Mouse (Mus musculus) midbrain, embryonic 13.5 days (tissue): ENCODE results near the gene Abcb1a. TPM values are rescaled to one million over a fixed set of nuclear protein-coding genes. Genes with fewer than 3 reads are reported as not detected.
A peak's percentile ranks its signal among the peaks of the same experiment; 100 is the strongest.

Experiments used
- ATAC-seq: fragments of 200-750 bp; cut with Nextera tagmentation; 2 replicates; pipeline ENCODE4 v1.8.0; 2017; ENCODE audit warnings: mild to moderate bottlenecking, moderate TSS enrichment, moderate library complexity
- H3K27ac ChIP-seq: fragments of 300-500 bp; sonication (generic); 2 replicates; pipeline ENCODE4 v1.5.1; 2015; ENCODE audit warnings: inconsistent platforms, mild to moderate bottlenecking, moderate library complexity
- H3K27me3 ChIP-seq: fragments of 300-500 bp; sonication (generic); 2 replicates; pipeline ENCODE4 v1.6.1; 2015; ENCODE audit warnings: mild to moderate bottlenecking, inconsistent platforms
- H3K36me3 ChIP-seq: fragments of 300-500 bp; sonication (generic); 2 replicates; pipeline ENCODE4 v1.6.1; 2015; ENCODE audit warnings: mild to moderate bottlenecking, inconsistent platforms
- H3K4me1 ChIP-seq: fragments of 300-500 bp; sonication (generic); replicated peaks from 2 replicates; pipeline ENCODE4 v1.6.1; 2015; ENCODE audit warnings: inconsistent platforms
- H3K4me2 ChIP-seq: fragments of 300-500 bp; sonication (generic); replicated peaks from 2 replicates; pipeline ENCODE4 v1.6.1; 2015; ENCODE audit warnings: moderate library complexity, mild to moderate bottlenecking, inconsistent platforms
- H3K4me3 ChIP-seq: fragments of 300-500 bp; sonication (generic); replicated peaks from 2 replicates; pipeline ENCODE4 v1.5.1; 2015; ENCODE audit warnings: mild to moderate bottlenecking, inconsistent platforms
- H3K9ac ChIP-seq: fragments of 300-500 bp; sonication (generic); replicated peaks from 2 replicates; pipeline ENCODE4 v1.6.1; 2015; ENCODE audit warnings: mild to moderate bottlenecking, inconsistent platforms
- H3K9me3 ChIP-seq: fragments of 300-500 bp; sonication (generic); 2 replicates; pipeline ENCODE4 v1.6.1; 2016; ENCODE audit warnings: mild to moderate bottlenecking, inconsistent platforms
- WGBS: fragments of 180-500 bp; shearing (Covaris S2); methylation state at CpG from one replicate; pipeline ENCODE4 v1.1.7; 2015; 5-methylcytosine and 5-hydroxymethylcytosine counted together
- polyA plus RNA-seq: library from polyadenylated mRNA; unstranded; fragments of >200 nt; fragmentation: Nextera tagmentation; extraction: Ambion mirVana; gene quantifications from 2 replicates; pipeline ENCODE4 v1.2.1, GENCODE M21; 2015

The Abcb1a gene
- 1.3 and 1.4 TPM in 2 replicates for polyA plus RNA-seq

- 9% methylated on average over 37 of the region's 37 CpGs for WGBS
- Histone ChIP-seq H3K27me3 (no peaks in the 10 kb centered on the region), H3K4me2 (peak within 1 kb of the TSS; percentile 82), H3K9me3 (no peaks in the 10 kb centered on the region), H3K4me1 (peaks cover 12% of the 10 kb centered on the region), H3K36me3 (no peaks in the 10 kb centered on the region), H3K9ac (peak within 1 kb of the TSS; percentile 56), H3K4me3 (peak within 1 kb of the TSS; percentile 45), H3K27ac (no peak within 1 kb of the TSS)
- ATAC-seq = peak; percentile 89
Measured at GRCm38 (mm10) chr5:8659911-8660737, at the start of gene Abcb1a. Abcb1a (plus strand) TSS chr5:8660077.

- peak overlapping the region; percentile 93 for H3K27ac ChIP-seq
- H3K9ac ChIP-seq = peak overlapping the region; percentile 93
- no peaks in the 10 kb centered on the region for H3K4me1 ChIP-seq
- H3K4me2 ChIP-seq = peak overlapping the region; percentile 74
- peak; percentile 79; the same call in 1 of the 2 replicates for ATAC-seq
- peak overlapping the region; percentile 89 for H3K4me3 ChIP-seq
- H3K27me3 ChIP-seq = no peaks in the 10 kb centered on the region
- no peaks in the 10 kb centered on the region for H3K9me3 ChIP-seq
- H3K36me3 ChIP-seq = no peaks in the 10 kb centered on the region
- WGBS = under 1% methylated on average over 45 of the region's 49 CpGs
Measured at GRCm38 (mm10) chr5:8622071-8622595, 37.7 kb upstream of the Abcb1a start.

- H3K27me3 ChIP-seq = no peaks in the 10 kb centered on the region
- WGBS = under 1% methylated on average over 36 of the region's 74 CpGs
- peak within 1 kb of the TSS; percentile 93 for H3K9ac ChIP-seq
- peak within 1 kb of the TSS; percentile 89 for H3K4me3 ChIP-seq
- H3K4me1 ChIP-seq = no peaks in the 10 kb centered on the region
- H3K9me3 ChIP-seq = no peaks in the 10 kb centered on the region
- no peaks in the 10 kb centered on the region for H3K36me3 ChIP-seq
- H3K27ac ChIP-seq = peak within 1 kb of the TSS; percentile 93
- peak; percentile 98 for ATAC-seq
- peak within 1 kb of the TSS; percentile 74 for H3K4me2 ChIP-seq
Measured at GRCm38 (mm10) chr5:8622596-8623231, 37.2 kb upstream of the Abcb1a start, which contains the start of gene Rundc3b. Rundc3b (minus strand) TSS chr5:8622952.

- ATAC-seq = no peak
- Histone ChIP-seq H3K27ac (no peak overlapping the region), H3K4me3 (no peak overlapping the region), H3K36me3 (no peaks in the 10 kb centered on the region), H3K27me3 (no peaks in the 10 kb centered on the region), H3K9ac (no peak overlapping the region), H3K4me2 (no peak overlapping the region), H3K4me1 (no peaks in the 10 kb centered on the region), H3K9me3 (no peaks in the 10 kb centered on the region)
- WGBS = 88% methylated on average over 3 of the region's 3 CpGs
Measured at GRCm38 (mm10) chr5:8632901-8633300, 27.0 kb upstream of the Abcb1a start.

- H3K4me3 ChIP-seq = no peak overlapping the region
- H3K9me3 ChIP-seq = no peaks in the 10 kb centered on the region
- H3K27ac ChIP-seq = no peak overlapping the region
- no peaks in the 10 kb centered on the region for H3K36me3 ChIP-seq
- H3K27me3 ChIP-seq = no peaks in the 10 kb centered on the region
- no peak overlapping the region for H3K9ac ChIP-seq
- H3K4me2 ChIP-seq = no peak overlapping the region
- no peak for ATAC-seq
- no peaks in the 10 kb centered on the region for H3K4me1 ChIP-seq
Measured at GRCm38 (mm10) chr5:8634489-8634975, 25.3 kb upstream of the Abcb1a start.

- Histone ChIP-seq H3K36me3 (no peaks in the 10 kb centered on the region), H3K4me1 (no peaks in the 10 kb centered on the region), H3K4me3 (no peak overlapping the region), H3K9ac (no peak overlapping the region), H3K9me3 (no peaks in the 10 kb centered on the region), H3K4me2 (no peak overlapping the region), H3K27ac (no peak overlapping the region), H3K27me3 (no peaks in the 10 kb centered on the region)
- no peak for ATAC-seq
- 88% methylated on average over 4 of the region's 4 CpGs for WGBS
Measured at GRCm38 (mm10) chr5:8648300-8648699, 11.6 kb upstream of the Abcb1a start.

GRCm38 (mm10) chr5:8648774-8649173, 11.1 kb upstream of the Abcb1a start:
- Histone ChIP-seq H3K4me2 (no peak overlapping the region), H3K4me3 (no peak overlapping the region), H3K27me3 (no peaks in the 10 kb centered on the region), H3K9me3 (no peaks in the 10 kb centered on the region), H3K9ac (no peak overlapping the region), H3K27ac (no peak overlapping the region), H3K4me1 (no peaks in the 10 kb centered on the region), H3K36me3 (no peaks in the 10 kb centered on the region)
- no peak for ATAC-seq

- Histone ChIP-seq H3K9ac (no peak overlapping the region), H3K27ac (no peak overlapping the region), H3K9me3 (no peaks in the 10 kb centered on the region), H3K36me3 (no peaks in the 10 kb centered on the region), H3K4me2 (no peak overlapping the region), H3K27me3 (no peaks in the 10 kb centered on the region), H3K4me3 (no peak overlapping the region), H3K4me1 (no peaks in the 10 kb centered on the region)
- 87% methylated on average over 2 of the region's 2 CpGs for WGBS
- ATAC-seq = no peak
Measured at GRCm38 (mm10) chr5:8652085-8652484, 7.8 kb upstream of the Abcb1a start.

GRCm38 (mm10) chr5:8660738-8661151, 868 bp downstream of the Abcb1a start:
- no peaks in the 10 kb centered on the region for H3K36me3 ChIP-seq
- peak overlapping the region; percentile 45 for H3K4me3 ChIP-seq
- no peak overlapping the region for H3K9ac ChIP-seq
- 76% methylated on average over 10 of the region's 10 CpGs for WGBS
- ATAC-seq = peak; percentile 50
- no peak overlapping the region for H3K27ac ChIP-seq
- no peaks in the 10 kb centered on the region for H3K9me3 ChIP-seq
- peaks cover 12% of the 10 kb centered on the region for H3K4me1 ChIP-seq
- H3K27me3 ChIP-seq = no peaks in the 10 kb centered on the region
- H3K4me2 ChIP-seq = peak overlapping the region; percentile 82

- ATAC-seq = no peak
- no peaks in the 10 kb centered on the region for H3K9me3 ChIP-seq
- H3K9ac ChIP-seq = no peak overlapping the region
- no peak overlapping the region for H3K4me2 ChIP-seq
- peaks cover 12% of the 10 kb centered on the region for H3K4me1 ChIP-seq
- no peak overlapping the region for H3K4me3 ChIP-seq
- H3K27me3 ChIP-seq = no peaks in the 10 kb centered on the region
- H3K36me3 ChIP-seq = no peaks in the 10 kb centered on the region
- no peak overlapping the region for H3K27ac ChIP-seq
- WGBS = 80% methylated on average over 3 of the region's 3 CpGs
Measured at GRCm38 (mm10) chr5:8664678-8665077, 4.8 kb downstream of the Abcb1a start.

GRCm38 (mm10) chr5:8667758-8668474, 8.0 kb downstream of the Abcb1a start:
- H3K4me1 ChIP-seq = no peaks in the 10 kb centered on the region
- WGBS = 84% methylated on average over 9 of the region's 9 CpGs
- H3K9me3 ChIP-seq = no peaks in the 10 kb centered on the region

More at GRCm38 (mm10) chr5:8667758-8668474, 8.0 kb downstream of the Abcb1a start:
- Histone ChIP-seq H3K36me3 (no peaks in the 10 kb centered on the region), H3K27me3 (no peaks in the 10 kb centered on the region), H3K4me3 (no peak overlapping the region), H3K9ac (no peak overlapping the region), H3K27ac (no peak overlapping the region), H3K4me2 (no peak overlapping the region)
- ATAC-seq = no peak
